Comparison of ENCODE assay signal across 24 mouse cellular contexts in the genomic region with DNA sequence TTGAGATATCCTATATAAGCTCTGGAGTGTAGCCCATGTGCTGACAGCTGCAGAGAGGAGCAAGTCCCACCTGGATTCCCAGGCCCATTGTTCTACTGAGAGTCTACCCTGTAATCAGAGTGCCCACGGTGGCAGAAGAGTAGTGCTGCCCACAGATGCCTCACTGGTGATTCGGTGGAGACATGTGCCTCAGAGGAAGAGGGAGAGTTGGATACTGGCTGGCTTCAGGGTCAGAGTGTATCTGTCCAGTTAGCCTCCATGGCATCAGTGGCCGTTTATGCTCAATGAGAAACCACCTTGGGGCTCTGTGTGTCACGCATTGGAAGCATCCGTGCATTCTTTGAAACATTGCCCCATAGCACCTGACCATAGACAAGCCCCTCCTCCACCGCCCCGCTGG. TPM values are rescaled to one million over a fixed set of nuclear protein-coding genes. Genes with fewer than 3 reads are reported as not detected.
DNase-seq lines count a peak whose midpoint lies in the region; ATAC-seq and TF ChIP-seq lines count a peak whose summit lies in the region.
"Had no signal": no experiment of that assay in that cellular context is flagged by ENCODE, and none has a peak within 500 bp of the region (broad histone marks: within the 10 kb centered on the region; RNA-seq: fewer than 3 reads in every experiment).

No protein-coding gene starts in this region.

- no peak for ATAC-seq in heart, embryonic 12.5 days (ENCODE audit: insufficient number of reproducible peaks, low FRiP score)
- ATAC-seq in erythroblast, adult 5-6 weeks (replicated peaks; ENCODE audit: low FRiP score, poor library complexity, severe bottlenecking): 0 out of 2 replicates have a peak, but pooled peaks have one; percentile 14
- ATAC-seq in heart, embryonic 16.5 days (replicated peaks; ENCODE audit: extremely low read depth, insufficient read depth, low FRiP score): no peak
- no peak for ATAC-seq in forebrain, embryonic 16.5 days
- ATAC-seq: forebrain, postnatal 0 days; inflammation-experienced regulatory T-cells, adult 6 months; midbrain, embryonic 15.5 days had no signal

- peak overlapping the region; percentile 66 for H3K4me3 ChIP-seq in heart, embryonic 12.5 days
- H3K4me3 ChIP-seq in heart, embryonic 16.5 days (ENCODE audit: low read length): peak overlapping the region; percentile 77
- H3K4me3 ChIP-seq in myocyte: no peak overlapping the region
- H3K4me3 ChIP-seq in cerebellum, adult 2 months (replicated peaks; ENCODE audit: insufficient read depth, low read depth, low read length): no peak overlapping the region
- H3K4me3 ChIP-seq in forebrain, embryonic 16.5 days (replicated peaks; ENCODE audit: low read length): no peak overlapping the region
- H3K4me3 ChIP-seq: embryonic facial prominence, embryonic 13.5 days; hindbrain, embryonic 13.5 days; limb, embryonic 13.5 days; midbrain, embryonic 15.5 days; neural tube, embryonic 15.5 days had no signal

- H3K9me3 ChIP-seq in heart, embryonic 12.5 days (replicated peaks): no peaks in the 10 kb centered on the region
- H3K9me3 ChIP-seq in heart, embryonic 16.5 days (replicated peaks; ENCODE audit: control insufficient read depth, low read length): no peaks in the 10 kb centered on the region
- H3K9me3 ChIP-seq in forebrain, embryonic 16.5 days (ENCODE audit: control insufficient read depth, low read length): no peaks in the 10 kb centered on the region
- H3K9me3 ChIP-seq: embryonic facial prominence, embryonic 13.5 days; hindbrain, embryonic 13.5 days; limb, embryonic 13.5 days; midbrain, embryonic 15.5 days; neural tube, embryonic 15.5 days had no signal

- no peak for TF ChIP-seq POLR2A in myocyte (IDR thresholded peaks at IDR 0.05; ENCODE audit: insufficient read length, low read depth)
- TF ChIP-seq POLR2A in cerebellum, adult 2 months (IDR thresholded peaks at IDR 0.05; ENCODE audit: borderline replicate concordance, insufficient read depth, low read length): no peak

- TF ChIP-seq CTCF in cerebellum, adult 2 months (IDR thresholded peaks at IDR 0.05; ENCODE audit: borderline replicate concordance, insufficient read depth, low read depth, low read length): no peak

- DNase-seq in heart, adult 8-10 months (ENCODE audit: low spot score): no peak
- no peak for DNase-seq in cerebellum, adult 2 months
- DNase-seq: adrenal gland, adult 8-10 months; cerebellum, postnatal 10 days; forebrain, postnatal 0 days; lung, postnatal 10 days; thymus, postnatal 25 days had no signal

- H3ac ChIP-seq in myocyte (ENCODE audit: control insufficient read depth, insufficient read length): no peak overlapping the region

- peak overlapping the region; percentile 94 for H3K9ac ChIP-seq in heart, embryonic 12.5 days
- H3K9ac ChIP-seq in heart, embryonic 16.5 days (ENCODE audit: low read length): peak overlapping the region; percentile 91
- H3K9ac ChIP-seq in forebrain, embryonic 16.5 days (replicated peaks; ENCODE audit: low read depth, low read length): no peak overlapping the region
- H3K9ac ChIP-seq: embryonic facial prominence, embryonic 13.5 days; forebrain, postnatal 0 days; hindbrain, embryonic 13.5 days; limb, embryonic 13.5 days; midbrain, embryonic 15.5 days; neural tube, embryonic 15.5 days had no signal

- 21% methylated on average over 7 of the region's 7 CpGs for WGBS in heart, embryonic 12.5 days
- 24% methylated on average over 7 of the region's 7 CpGs for WGBS in heart, embryonic 16.5 days
- 85% methylated on average over 7 of the region's 7 CpGs for WGBS in cerebellum, adult 2 months
- 87% methylated on average over 7 of the region's 7 CpGs for WGBS in forebrain, embryonic 16.5 days

- H3K79me2 ChIP-seq in myocyte (ENCODE audit: control insufficient read depth, insufficient read depth): peaks cover 7% of the 10 kb centered on the region

- peak overlapping the region; percentile 100 for H3K27ac ChIP-seq in heart, embryonic 12.5 days (ENCODE audit: poor library complexity, severe bottlenecking)
- H3K27ac ChIP-seq in heart, embryonic 16.5 days (ENCODE audit: low read length): peak overlapping the region; percentile 99
- no peak overlapping the region for H3K27ac ChIP-seq in cerebellum, adult 2 months (ENCODE audit: insufficient read depth, low read length)
- no peak overlapping the region for H3K27ac ChIP-seq in forebrain, embryonic 16.5 days (ENCODE audit: low read length)
- H3K27ac ChIP-seq: embryonic facial prominence, embryonic 13.5 days; hindbrain, embryonic 13.5 days; limb, embryonic 13.5 days; midbrain, embryonic 15.5 days; neural tube, embryonic 15.5 days had no signal

- H3K4me2 ChIP-seq in heart, embryonic 12.5 days: peak overlapping the region; percentile 83
- H3K4me2 ChIP-seq in heart, embryonic 16.5 days (ENCODE audit: low read depth, low read length): peak overlapping the region; percentile 68
- H3K4me2 ChIP-seq in myocyte (ENCODE audit: low read depth): peak overlapping the region; percentile 62
- H3K4me2 ChIP-seq in forebrain, embryonic 16.5 days (ENCODE audit: low read length): no peak overlapping the region
- H3K4me2 ChIP-seq: embryonic facial prominence, embryonic 13.5 days; hindbrain, embryonic 13.5 days; limb, embryonic 13.5 days; midbrain, embryonic 15.5 days; neural tube, embryonic 15.5 days had no signal

- H3K36me3 ChIP-seq in heart, embryonic 12.5 days: peaks cover 9% of the 10 kb centered on the region
- H3K36me3 ChIP-seq in heart, embryonic 16.5 days (ENCODE audit: control insufficient read depth, insufficient read depth): 0 out of 2 replicates have a peak, but pooled peaks cover 2% of the 10 kb centered on the region
- no peaks in the 10 kb centered on the region for H3K36me3 ChIP-seq in myocyte (ENCODE audit: control insufficient read depth, insufficient read depth)
- H3K36me3 ChIP-seq in forebrain, embryonic 16.5 days (ENCODE audit: control insufficient read depth, insufficient read depth): no peaks in the 10 kb centered on the region
- H3K36me3 ChIP-seq: embryonic facial prominence, embryonic 13.5 days; hindbrain, embryonic 13.5 days; limb, embryonic 13.5 days; midbrain, embryonic 15.5 days; neural tube, embryonic 15.5 days had no signal

- H3K27me3 ChIP-seq in heart, embryonic 12.5 days (replicated peaks): no peaks in the 10 kb centered on the region
- no peaks in the 10 kb centered on the region for H3K27me3 ChIP-seq in heart, embryonic 16.5 days (ENCODE audit: control insufficient read depth, insufficient read depth, low read length)
- no peaks in the 10 kb centered on the region for H3K27me3 ChIP-seq in myocyte (ENCODE audit: control insufficient read depth, insufficient read depth, insufficient read length)
- no peaks in the 10 kb centered on the region for H3K27me3 ChIP-seq in cerebellum, adult 2 months (ENCODE audit: control insufficient read depth, insufficient read depth, low read length)
- H3K27me3 ChIP-seq in forebrain, embryonic 16.5 days (replicated peaks; ENCODE audit: control insufficient read depth, insufficient read depth, low read length): no peaks in the 10 kb centered on the region
- H3K27me3 ChIP-seq: embryonic facial prominence, embryonic 13.5 days; hindbrain, embryonic 13.5 days; limb, embryonic 13.5 days; midbrain, embryonic 15.5 days; neural tube, embryonic 15.5 days had no signal

- peaks cover 42% of the 10 kb centered on the region for H3K4me1 ChIP-seq in heart, embryonic 12.5 days (replicated peaks)
- peaks cover 30% of the 10 kb centered on the region for H3K4me1 ChIP-seq in heart, embryonic 16.5 days (ENCODE audit: control insufficient read depth, insufficient read depth, low read length)
- H3K4me1 ChIP-seq in cerebellum, adult 2 months (ENCODE audit: control insufficient read depth, insufficient read depth, low read length): peaks cover 3% of the 10 kb centered on the region
- H3K4me1 ChIP-seq in forebrain, embryonic 16.5 days (replicated peaks; ENCODE audit: control insufficient read depth, insufficient read depth, low read length): no peaks in the 10 kb centered on the region
- H3K4me1 ChIP-seq: midbrain, embryonic 15.5 days; neural tube, embryonic 15.5 days had no signal

RNA-seq across cellular contexts. Expression of a gene that starts 1.6 kb away (rescaled TPM):
- 308 and 330 TPM in 2 replicates for polyA plus RNA-seq in heart, embryonic 12.5 days (2016; fragmentation: Nextera tagmentation; extraction: Ambion mirVana)
- 100 to 1,000 TPM; 451 to 631 (median 553) TPM for total RNA-seq in heart, adult 8-10 months (2022)
- 24.9 and 26.5 TPM in 2 replicates for total RNA-seq in erythroblast, adult 5-6 weeks (2015; ENCODE audit: low replicate concordance)
- total RNA-seq in erythroblast, adult 5-6 weeks (2017; ENCODE audit: low replicate concordance): 6.2 and 14.2 TPM in 2 replicates
- 421 and 423 TPM in 2 replicates for polyA plus RNA-seq in heart, embryonic 16.5 days (2015; fragmentation: Nextera tagmentation; extraction: Ambion mirVana)
- polyA plus RNA-seq in myocyte (2012; fragmentation: generic; extraction: Trizol): 10.5 TPM
- 0.31 and 0.36 TPM in 2 replicates for polyA plus RNA-seq in cerebellum, adult 2 months (2012; rRNA removed)
- polyA plus RNA-seq in forebrain, embryonic 16.5 days (2015; fragmentation: Nextera tagmentation; extraction: Ambion mirVana): 0.31 and 0.51 TPM in 2 replicates

RNA-seq across cellular contexts. Expression of a gene that starts 16.8 kb away (rescaled TPM):
- 2.5 and 3.8 TPM in 2 replicates for polyA plus RNA-seq in heart, embryonic 12.5 days (2016; fragmentation: Nextera tagmentation; extraction: Ambion mirVana)
- not detected for total RNA-seq in heart, adult 8-10 months (2022)
- not detected in 2 replicates for total RNA-seq in erythroblast, adult 5-6 weeks (2015; ENCODE audit: low replicate concordance)
- not detected in 2 replicates for total RNA-seq in erythroblast, adult 5-6 weeks (2017; ENCODE audit: low replicate concordance)
- polyA plus RNA-seq in heart, embryonic 16.5 days (2015; fragmentation: Nextera tagmentation; extraction: Ambion mirVana): 2.3 and 4.6 TPM in 2 replicates
- 0.16 TPM for polyA plus RNA-seq in myocyte (2012; fragmentation: generic; extraction: Trizol)
- polyA plus RNA-seq in cerebellum, adult 2 months (2012; rRNA removed): 0.41 TPM in 1 of 2 replicates, not detected in the other
- not detected in 2 replicates for polyA plus RNA-seq in forebrain, embryonic 16.5 days (2015; fragmentation: Nextera tagmentation; extraction: Ambion mirVana)
- total RNA-seq: forebrain, postnatal 0 days; layer of hippocampus, postnatal 14 days; left cerebral cortex, postnatal 10 days; megakaryocyte progenitor cell, adult 5-6 weeks had no signal
- polyA plus RNA-seq: embryonic facial prominence, embryonic 13.5 days; forebrain, postnatal 0 days; gonadal fat pad, adult 2 months; hindbrain, embryonic 13.5 days; inflammation-experienced regulatory T-cells, adult 6 months; kidney, embryonic 16.5 days; limb, embryonic 13.5 days; liver, embryonic 16.5 days; midbrain, embryonic 15.5 days; neural tube, embryonic 15.5 days had no signal

RNA-seq across cellular contexts. Expression of a gene that starts 16.9 kb away (rescaled TPM):
- polyA plus RNA-seq in heart, embryonic 12.5 days (2016; fragmentation: Nextera tagmentation; extraction: Ambion mirVana): 301 and 307 TPM in 2 replicates
- 100 to 1,000 TPM; 269 to 387 (median 331) TPM for total RNA-seq in heart, adult 8-10 months (2022)
- total RNA-seq in erythroblast, adult 5-6 weeks (2015; ENCODE audit: low replicate concordance): 53.5 and 84.5 TPM in 2 replicates
- 93.1 and 317 TPM in 2 replicates for total RNA-seq in erythroblast, adult 5-6 weeks (2017; ENCODE audit: low replicate concordance)
- 256 and 261 TPM in 2 replicates for polyA plus RNA-seq in heart, embryonic 16.5 days (2015; fragmentation: Nextera tagmentation; extraction: Ambion mirVana)
- 653 TPM for polyA plus RNA-seq in myocyte (2012; fragmentation: generic; extraction: Trizol)
- 240 and 256 TPM in 2 replicates for polyA plus RNA-seq in cerebellum, adult 2 months (2012; rRNA removed)
- polyA plus RNA-seq in forebrain, embryonic 16.5 days (2015; fragmentation: Nextera tagmentation; extraction: Ambion mirVana): 85.4 and 88.6 TPM in 2 replicates

RNA-seq across cellular contexts. Expression of a gene that starts 21.7 kb away (rescaled TPM):
- polyA plus RNA-seq in heart, embryonic 12.5 days (2016; fragmentation: Nextera tagmentation; extraction: Ambion mirVana): 0.09 TPM in 1 of 2 replicates, not detected in the other
- total RNA-seq in heart, adult 8-10 months (2022): not detected
- 0.42 TPM in 1 of 2 replicates, not detected in the other for total RNA-seq in erythroblast, adult 5-6 weeks (2015; ENCODE audit: low replicate concordance)
- total RNA-seq in erythroblast, adult 5-6 weeks (2017; ENCODE audit: low replicate concordance): not detected in 2 replicates
- polyA plus RNA-seq in heart, embryonic 16.5 days (2015; fragmentation: Nextera tagmentation; extraction: Ambion mirVana): 0.12 and 0.50 TPM in 2 replicates
- 1.1 TPM for polyA plus RNA-seq in myocyte (2012; fragmentation: generic; extraction: Trizol)
- 0.39 and 0.78 TPM in 2 replicates for polyA plus RNA-seq in cerebellum, adult 2 months (2012; rRNA removed)
- polyA plus RNA-seq in forebrain, embryonic 16.5 days (2015; fragmentation: Nextera tagmentation; extraction: Ambion mirVana): 0.43 and 0.66 TPM in 2 replicates
- total RNA-seq: megakaryocyte progenitor cell, adult 5-6 weeks had no signal

Comparison
In these comparisons a context has a peak if more than half of its experiments do, and no peak if none do; other contexts are left out.
1. H3K27ac ChIP-seq: peak in heart, embryonic 12.5 days (single experiment) and heart, embryonic 16.5 days (single experiment); none in cerebellum, adult 2 months (single experiment) and forebrain, embryonic 16.5 days (single experiment).
2. H3K4me3 ChIP-seq: peak in heart, embryonic 12.5 days (single experiment) and heart, embryonic 16.5 days (single experiment); none in myocyte (single experiment), cerebellum, adult 2 months (single experiment) and forebrain, embryonic 16.5 days (single experiment).
3. RNA of a gene that starts 1.6 kb away (polyA plus RNA-seq): 421 to 423 TPM in heart, embryonic 16.5 days and 308 to 330 TPM in heart, embryonic 12.5 days; 10.5 TPM in myocyte (single experiment), 0.31 to 0.51 TPM in forebrain, embryonic 16.5 days and 0.31 to 0.36 TPM in cerebellum, adult 2 months; every median in the first group is over 10 times any median in the second.